Comparison of ENCODE assay signal across 8 mouse cellular contexts in genomic region chrX:36644657-36645551, GRCm38 (mm10). TPM values are rescaled to one million over a fixed set of nuclear protein-coding genes. Genes with fewer than 3 reads are reported as not detected.
DNase-seq lines count a peak whose midpoint lies in the region; ATAC-seq lines count a peak whose summit lies in the region.

Gene Akap17b, minus strand, starts transcription at chrX:36645395.

- H3K27ac ChIP-seq in heart, embryonic 12.5 days (ENCODE audit: poor library complexity, severe bottlenecking) = peak within 1 kb of the TSS; percentile 18; the same call in 1 of the 2 replicates
- H3K27ac ChIP-seq in kidney, embryonic 16.5 days (ENCODE audit: low read length) = peak within 1 kb of the TSS; percentile 61; the same call in 1 of the 2 replicates

- ATAC-seq in heart, embryonic 12.5 days (ENCODE audit: insufficient number of reproducible peaks, low FRiP score) = peak; percentile 89
- peak; percentile 96 for ATAC-seq in kidney, embryonic 16.5 days (ENCODE audit: low FRiP score, low TSS enrichment)

- peak within 1 kb of the TSS; percentile 69 for H3K4me3 ChIP-seq in erythroblast, embryonic 14.5 days (replicated peaks)
- peak within 1 kb of the TSS; percentile 70 for H3K4me3 ChIP-seq in heart, embryonic 12.5 days
- H3K4me3 ChIP-seq in kidney, embryonic 16.5 days (ENCODE audit: low read length) = peak within 1 kb of the TSS; percentile 60

- 13% methylated on average over 59 of the region's 60 CpGs for WGBS in heart, embryonic 12.5 days
- 17% methylated on average over 46 of the region's 60 CpGs for WGBS in kidney, embryonic 16.5 days

- peak within 1 kb of the TSS; percentile 55 for H3K9ac ChIP-seq in heart, embryonic 12.5 days
- H3K9ac ChIP-seq in kidney, embryonic 16.5 days (replicated peaks; ENCODE audit: low read length) = peak within 1 kb of the TSS; percentile 72

- peak; percentile 90 for DNase-seq in CD4-positive, CD25-positive, alpha-beta regulatory T cell, adult 2 months (ENCODE audit: low read depth, low spot score)
- DNase-seq in brain, embryonic 18.5 days (ENCODE audit: low read depth, low spot score) = peak; percentile 70
- peak; percentile 85 for DNase-seq in liver
- peak; percentile 33 to 61 for DNase-seq in monocyte, adult 2 months (ENCODE audit: low read depth in 1 of 2, low spot score in 2 of 2)
- DNase-seq in spleen, postnatal 14 days (ENCODE audit: low spot score in 2 of 2) = peak; percentile 56 to 66

- H3K4me2 ChIP-seq in heart, embryonic 12.5 days = peak within 1 kb of the TSS; percentile 62
- peak within 1 kb of the TSS; percentile 47 for H3K4me2 ChIP-seq in kidney, embryonic 16.5 days (replicated peaks; ENCODE audit: low read depth, low read length)

- no peaks in the 10 kb centered on the region for H3K27me3 ChIP-seq in erythroblast, embryonic 14.5 days (ENCODE audit: control insufficient read depth)
- no peaks in the 10 kb centered on the region for H3K27me3 ChIP-seq in heart, embryonic 12.5 days (replicated peaks)
- no peaks in the 10 kb centered on the region for H3K27me3 ChIP-seq in kidney, embryonic 16.5 days (ENCODE audit: insufficient read depth, low read length)

- H3K9me3 ChIP-seq in erythroblast, embryonic 14.5 days (ENCODE audit: control insufficient read depth, low read length) = no peaks in the 10 kb centered on the region
- no peaks in the 10 kb centered on the region for H3K9me3 ChIP-seq in heart, embryonic 12.5 days (replicated peaks)
- no peaks in the 10 kb centered on the region for H3K9me3 ChIP-seq in kidney, embryonic 16.5 days (ENCODE audit: low read length)

- peaks cover 13% of the 10 kb centered on the region for H3K4me1 ChIP-seq in erythroblast, embryonic 14.5 days (ENCODE audit: control insufficient read depth)
- no peaks in the 10 kb centered on the region for H3K4me1 ChIP-seq in heart, embryonic 12.5 days (replicated peaks)
- H3K4me1 ChIP-seq in kidney, embryonic 16.5 days (ENCODE audit: insufficient read depth, low read length) = no peaks in the 10 kb centered on the region

- H3K36me3 ChIP-seq in erythroblast, embryonic 14.5 days (ENCODE audit: control insufficient read depth) = no peaks in the 10 kb centered on the region
- no peaks in the 10 kb centered on the region for H3K36me3 ChIP-seq in heart, embryonic 12.5 days
- H3K36me3 ChIP-seq in kidney, embryonic 16.5 days (ENCODE audit: insufficient read depth, low read length) = no peaks in the 10 kb centered on the region

RNA-seq across cellular contexts. Expression of gene Akap17b, which starts in this region (rescaled TPM):
- polyA plus RNA-seq in erythroblast, embryonic 14.5 days (2012) = 0.07 TPM in 1 of 2 replicates, not detected in the other
- 1.4 and 1.6 TPM in 2 replicates for polyA plus RNA-seq in heart, embryonic 12.5 days (2016; fragmentation: Nextera tagmentation; extraction: Ambion mirVana)
- polyA plus RNA-seq in kidney, embryonic 16.5 days (2015; fragmentation: Nextera tagmentation; extraction: Ambion mirVana) = 3.3 and 3.4 TPM in 2 replicates

Comparison
In these comparisons a context has a peak if more than half of its experiments do, and no peak if none do; other contexts are left out.
1. Peak in every context shown above with its lines: DNase-seq, ATAC-seq, H3K4me3 ChIP-seq and H3K27ac ChIP-seq.